In the genomic region with DNA sequence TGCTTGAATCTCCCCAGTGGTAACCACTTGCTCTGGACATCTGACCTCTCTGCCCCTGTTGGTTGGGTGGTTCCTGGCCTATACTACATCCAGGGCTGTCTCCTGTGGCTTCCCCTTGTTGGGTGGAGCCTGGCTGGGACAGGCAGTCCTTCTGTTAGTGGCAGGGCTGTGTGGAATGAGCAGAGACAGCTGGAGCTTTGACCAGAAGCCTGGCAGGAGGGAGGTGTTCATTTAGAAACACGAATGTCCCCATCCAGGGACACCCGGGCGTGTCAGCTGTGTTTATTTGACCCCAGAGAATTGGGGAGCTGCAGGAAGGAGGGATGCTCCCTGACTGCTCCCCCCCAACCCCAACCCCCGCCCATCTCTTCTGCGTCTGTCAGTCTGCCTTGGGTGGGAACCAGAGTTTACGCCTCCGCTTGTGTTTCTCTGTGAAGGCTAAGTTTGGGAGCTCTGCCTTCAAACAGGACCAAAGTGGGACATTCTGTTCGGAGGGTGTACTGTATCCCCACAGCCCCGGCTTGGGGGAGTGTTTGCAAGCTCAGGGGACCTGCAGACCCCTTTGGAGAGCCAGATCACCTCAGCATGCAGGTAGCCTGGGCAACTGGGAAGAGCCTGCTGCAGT, we compare ENCODE assay signal across 8 mouse cellular contexts. TPM values are rescaled to one million over a fixed set of nuclear protein-coding genes. Genes with fewer than 3 reads are reported as not detected.
A peak's percentile ranks its signal among the peaks of the same experiment; 100 is the strongest.
DNase-seq lines count a peak whose midpoint lies in the region; ATAC-seq lines count a peak whose summit lies in the region.

No protein-coding gene starts in this region.

- no peak overlapping the region for H3K4me2 ChIP-seq in kidney, embryonic 14.5 days (replicated peaks; ENCODE audit: low read depth, low read length)
- H3K4me2 ChIP-seq in forebrain, embryonic 14.5 days (ENCODE audit: low read length), result no peak overlapping the region
- H3K4me2 ChIP-seq in hindbrain, embryonic 16.5 days (ENCODE audit: low read length), result peak overlapping the region; percentile 28
- H3K4me2 ChIP-seq in midbrain, embryonic 15.5 days, result no peak overlapping the region

- H3K36me3 ChIP-seq in kidney, embryonic 14.5 days (ENCODE audit: control insufficient read depth, insufficient read depth, low read length), result no peaks in the 10 kb centered on the region
- no peaks in the 10 kb centered on the region for H3K36me3 ChIP-seq in forebrain, embryonic 14.5 days (ENCODE audit: control insufficient read depth, insufficient read depth, low read length)
- H3K36me3 ChIP-seq in hindbrain, embryonic 16.5 days (ENCODE audit: control insufficient read depth, insufficient read depth, low read length), result no peaks in the 10 kb centered on the region
- H3K36me3 ChIP-seq in midbrain, embryonic 15.5 days (replicated peaks), result no peaks in the 10 kb centered on the region

- H3K27me3 ChIP-seq in kidney, embryonic 14.5 days (ENCODE audit: control insufficient read depth, insufficient read depth, low read length), result no peaks in the 10 kb centered on the region
- no peaks in the 10 kb centered on the region for H3K27me3 ChIP-seq in forebrain, embryonic 14.5 days (replicated peaks; ENCODE audit: control insufficient read depth, insufficient read depth, low read length)
- no peaks in the 10 kb centered on the region for H3K27me3 ChIP-seq in hindbrain, embryonic 16.5 days (replicated peaks; ENCODE audit: control insufficient read depth, insufficient read depth, low read length)
- H3K27me3 ChIP-seq in midbrain, embryonic 15.5 days (replicated peaks), result no peaks in the 10 kb centered on the region

- H3K9ac ChIP-seq in kidney, embryonic 14.5 days (ENCODE audit: low read depth, low read length), result peak overlapping the region; percentile 23; the same call in 1 of the 2 replicates
- peak overlapping the region; percentile 37; the same call in 1 of the 2 replicates for H3K9ac ChIP-seq in forebrain, embryonic 14.5 days (ENCODE audit: low read length)
- peak overlapping the region; percentile 45; the same call in 1 of the 2 replicates for H3K9ac ChIP-seq in hindbrain, embryonic 16.5 days (ENCODE audit: low read depth, low read length)
- H3K9ac ChIP-seq in midbrain, embryonic 15.5 days, result no peak overlapping the region

- intact Hi-C loops in left cerebral cortex, postnatal 4 days (cut with DNase I), result no loop called here

- no peak for DNase-seq in kidney, adult 11 months
- DNase-seq in forebrain, embryonic 14.5 days (ENCODE audit: low spot score), result no peak
- no peak for DNase-seq in embryo, embryonic 9.5 days (ENCODE audit: extremely low spot score)
- DNase-seq in left cerebral cortex, postnatal 4 days, result no peak

- ATAC-seq in kidney, embryonic 14.5 days (ENCODE audit: low FRiP score, low TSS enrichment), result peak; percentile 33
- no peak for ATAC-seq in forebrain, embryonic 14.5 days
- peak; percentile 44 for ATAC-seq in hindbrain, embryonic 16.5 days
- peak; percentile 18; the same call in 1 of the 2 replicates for ATAC-seq in midbrain, embryonic 15.5 days (replicated peaks)
- no peak for ATAC-seq in megakaryocyte, adult 5-6 weeks (ENCODE audit: poor library complexity, severe bottlenecking)

- peaks cover 17% of the 10 kb centered on the region for H3K4me1 ChIP-seq in kidney, embryonic 14.5 days (ENCODE audit: control insufficient read depth, insufficient read depth, low read length)
- peaks cover under 1% of the 10 kb centered on the region; the same call in 1 of the 2 replicates for H3K4me1 ChIP-seq in forebrain, embryonic 14.5 days (ENCODE audit: control insufficient read depth, insufficient read depth, low read length)
- H3K4me1 ChIP-seq in hindbrain, embryonic 16.5 days (ENCODE audit: control insufficient read depth, insufficient read depth, low read depth, low read length), result peaks cover 20% of the 10 kb centered on the region
- peaks cover 15% of the 10 kb centered on the region for H3K4me1 ChIP-seq in midbrain, embryonic 15.5 days

- peak overlapping the region; percentile 59; the same call in 1 of the 2 replicates for H3K27ac ChIP-seq in kidney, embryonic 14.5 days (ENCODE audit: low read depth, low read length)
- peak overlapping the region; percentile 14; the same call in 1 of the 2 replicates for H3K27ac ChIP-seq in forebrain, embryonic 14.5 days (ENCODE audit: low read depth, low read length)
- peak overlapping the region; percentile 81 for H3K27ac ChIP-seq in hindbrain, embryonic 16.5 days (ENCODE audit: low read depth, low read length)
- H3K27ac ChIP-seq in midbrain, embryonic 15.5 days, result peak overlapping the region; percentile 76

- H3K9me3 ChIP-seq in kidney, embryonic 14.5 days (ENCODE audit: control insufficient read depth, low read length), result peaks cover 2% of the 10 kb centered on the region; the same call in 1 of the 2 replicates
- H3K9me3 ChIP-seq in forebrain, embryonic 14.5 days (replicated peaks; ENCODE audit: control insufficient read depth, low read length), result no peaks in the 10 kb centered on the region
- no peaks in the 10 kb centered on the region for H3K9me3 ChIP-seq in hindbrain, embryonic 16.5 days (ENCODE audit: control insufficient read depth, low read length)
- H3K9me3 ChIP-seq in midbrain, embryonic 15.5 days, result no peaks in the 10 kb centered on the region

- WGBS in kidney, embryonic 14.5 days, result 41% methylated on average over 9 of the region's 9 CpGs
- 78% methylated on average over 9 of the region's 9 CpGs for WGBS in forebrain, embryonic 14.5 days
- WGBS in hindbrain, embryonic 16.5 days, result 58% methylated on average over 9 of the region's 9 CpGs
- 65% methylated on average over 9 of the region's 9 CpGs for WGBS in midbrain, embryonic 15.5 days

- H3K4me3 ChIP-seq in kidney, embryonic 14.5 days (ENCODE audit: low read length), result no peak overlapping the region
- no peak overlapping the region for H3K4me3 ChIP-seq in forebrain, embryonic 14.5 days (ENCODE audit: low read depth, low read length)
- H3K4me3 ChIP-seq in hindbrain, embryonic 16.5 days (ENCODE audit: low read length), result no peak overlapping the region
- H3K4me3 ChIP-seq in midbrain, embryonic 15.5 days, result no peak overlapping the region

RNA-seq across cellular contexts. Expression of gene Gse1, which starts 23.3 kb away (rescaled TPM):
- polyA plus RNA-seq in kidney, embryonic 14.5 days (2014; fragmentation: Nextera tagmentation; extraction: Ambion mirVana), result 11.3 and 12.1 TPM in 2 replicates
- 22.6 and 33.6 TPM in 2 replicates for polyA plus RNA-seq in forebrain, embryonic 14.5 days (2014; fragmentation: Nextera tagmentation; extraction: Ambion mirVana)
- polyA plus RNA-seq in hindbrain, embryonic 16.5 days (2015; fragmentation: Nextera tagmentation; extraction: Ambion mirVana), result 10.7 and 14.8 TPM in 2 replicates
- polyA plus RNA-seq in midbrain, embryonic 15.5 days (2015; fragmentation: Nextera tagmentation; extraction: Ambion mirVana), result 21.2 and 23.4 TPM in 2 replicates
- total RNA-seq in megakaryocyte, adult 5-6 weeks (2015), result 17.1 and 18.3 TPM in 2 replicates
- 6.1 and 11.4 TPM in 2 replicates for total RNA-seq in megakaryocyte, adult 5-6 weeks (2017)
- 10 to 100 TPM; 57.4 to 59.3 TPM for total RNA-seq in left cerebral cortex, postnatal 4 days (2021)

Comparison
In these comparisons a context has a peak if more than half of its experiments do, and no peak if none do; other contexts are left out.
1. ATAC-seq: peak in kidney, embryonic 14.5 days (single experiment), hindbrain, embryonic 16.5 days (single experiment) and midbrain, embryonic 15.5 days (single experiment); none in forebrain, embryonic 14.5 days (single experiment) and megakaryocyte, adult 5-6 weeks (single experiment).
2. H3K27ac ChIP-seq: peak in every context shown above with its lines; median percentile 81 in hindbrain, embryonic 16.5 days; 76 in midbrain, embryonic 15.5 days; 59 in kidney, embryonic 14.5 days; 14 in forebrain, embryonic 14.5 days.